Mouse (Mus musculus) E14TG2a.4 (cell line): ENCODE measurements around the gene Nfib.

ENCODE experiments used
- H3K27me3 ChIP-seq: 2 replicates; pipeline ENCODE4 v1.6.1; 2014; ENCODE audit warnings: low read length, control low read depth; ENCODE audit not compliant: insufficient read depth
- H3K36me3 ChIP-seq: 2 replicates; pipeline ENCODE4 v1.6.1; 2014; ENCODE audit warnings: low read length, control low read depth; ENCODE audit not compliant: insufficient read depth
- H3K4me1 ChIP-seq: replicated peaks from 2 replicates; pipeline ENCODE4 v1.6.1; 2014; ENCODE audit warnings: low read depth, low read length, control low read depth
- H3K4me3 ChIP-seq: replicated peaks from 2 replicates; pipeline ENCODE4 v1.5.1; 2014; ENCODE audit warnings: mild to moderate bottlenecking, low read length
- H3K9me3 ChIP-seq: 2 replicates; pipeline ENCODE4 v1.6.1; 2014; ENCODE audit warnings: low read length, control low read depth
- CTCF ChIP-seq: conservative IDR thresholded peaks from 2 replicates; pipeline ENCODE4 v1.5.1; 2014; ENCODE audit warnings: low read length
- NANOG ChIP-seq: IDR thresholded peaks from 2 replicates; pipeline ENCODE4 v1.6.1; 2014; ENCODE audit warnings: borderline replicate concordance, low read length, mixed read lengths
- POU5F1 ChIP-seq: IDR thresholded peaks from 2 replicates; pipeline ENCODE4 v1.6.1; 2014; ENCODE audit warnings: low read length, borderline replicate concordance

Gene Nfib

DNA sequence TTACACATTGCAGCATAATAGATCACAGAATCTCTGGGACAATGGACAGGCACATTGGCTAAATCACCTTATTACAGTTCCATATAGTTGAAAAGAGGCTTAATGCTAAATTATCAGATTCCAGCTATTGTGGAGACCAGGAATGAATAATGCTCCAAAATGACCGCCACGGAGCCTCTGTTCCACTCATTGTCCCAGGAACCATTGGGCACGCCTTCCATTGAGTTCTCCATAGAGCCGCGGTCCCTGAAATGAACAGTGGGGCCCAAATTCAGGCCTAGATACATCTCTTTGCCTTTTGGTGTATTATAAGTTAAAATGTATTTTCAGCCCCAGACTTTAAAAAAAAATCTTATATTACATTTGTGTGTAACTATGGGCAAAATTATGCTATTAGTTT, 120.5 kb downstream of the Nfib start:
- Histone ChIP-seq H3K36me3 (no peaks in the 10 kb centered on the region), H3K4me1 (no peaks in the 10 kb centered on the region), H3K9me3 (no peaks in the 10 kb centered on the region), H3K4me3 (no peak overlapping the region), H3K27me3 (no peaks in the 10 kb centered on the region)
- TF ChIP-seq CTCF (no peak), POU5F1 (no peak), NANOG (no peak)

DNA sequence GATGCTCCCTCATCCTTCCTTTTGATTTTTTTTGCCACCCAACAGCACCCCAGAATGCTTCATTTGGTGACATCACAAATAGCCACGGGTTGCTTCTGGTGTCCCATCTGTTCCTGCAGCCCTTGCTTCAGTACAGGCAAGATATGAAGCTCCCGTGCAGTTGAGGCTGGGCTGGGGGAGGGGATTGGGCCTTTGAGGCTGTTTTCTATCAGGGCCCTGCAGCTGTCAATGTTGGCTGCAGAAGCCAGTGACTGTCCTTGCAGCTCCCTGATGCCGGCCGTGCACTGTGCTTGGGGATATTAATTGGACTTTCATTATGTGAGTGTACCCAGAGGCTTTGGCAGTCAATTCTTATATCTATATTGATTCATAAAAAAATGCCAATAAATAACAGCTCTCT, 121.0 kb downstream of the Nfib start:
- no peak overlapping the region for H3K4me3 ChIP-seq
- TF ChIP-seq NANOG = no peak
- no peak for TF ChIP-seq POU5F1
- no peak for TF ChIP-seq CTCF
- H3K27me3 ChIP-seq = no peaks in the 10 kb centered on the region
- no peaks in the 10 kb centered on the region for H3K36me3 ChIP-seq
- no peaks in the 10 kb centered on the region for H3K4me1 ChIP-seq
- H3K9me3 ChIP-seq = no peaks in the 10 kb centered on the region

DNA sequence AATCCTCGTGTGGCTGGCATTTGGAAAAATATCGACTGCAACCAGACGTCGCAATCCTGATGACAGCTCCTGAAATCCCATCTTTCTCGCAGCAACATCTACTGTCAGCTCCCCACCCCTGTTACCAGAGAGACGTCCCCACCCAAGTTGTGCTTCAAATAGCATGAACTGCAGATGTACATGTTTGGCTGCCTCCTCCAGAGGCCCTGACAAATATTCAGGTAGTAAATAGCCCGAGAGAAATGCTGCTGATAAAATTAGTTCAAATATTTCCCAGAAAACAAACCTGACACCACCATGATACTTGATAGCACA, 132.3 kb downstream of the Nfib start:
- Histone ChIP-seq H3K27me3 (no peaks in the 10 kb centered on the region; the same call in 1 of the 2 replicates), H3K9me3 (no peaks in the 10 kb centered on the region), H3K4me1 (no peaks in the 10 kb centered on the region), H3K4me3 (no peak overlapping the region), H3K36me3 (no peaks in the 10 kb centered on the region)
- TF ChIP-seq CTCF (no peak), NANOG (no peak), POU5F1 (no peak)

DNA sequence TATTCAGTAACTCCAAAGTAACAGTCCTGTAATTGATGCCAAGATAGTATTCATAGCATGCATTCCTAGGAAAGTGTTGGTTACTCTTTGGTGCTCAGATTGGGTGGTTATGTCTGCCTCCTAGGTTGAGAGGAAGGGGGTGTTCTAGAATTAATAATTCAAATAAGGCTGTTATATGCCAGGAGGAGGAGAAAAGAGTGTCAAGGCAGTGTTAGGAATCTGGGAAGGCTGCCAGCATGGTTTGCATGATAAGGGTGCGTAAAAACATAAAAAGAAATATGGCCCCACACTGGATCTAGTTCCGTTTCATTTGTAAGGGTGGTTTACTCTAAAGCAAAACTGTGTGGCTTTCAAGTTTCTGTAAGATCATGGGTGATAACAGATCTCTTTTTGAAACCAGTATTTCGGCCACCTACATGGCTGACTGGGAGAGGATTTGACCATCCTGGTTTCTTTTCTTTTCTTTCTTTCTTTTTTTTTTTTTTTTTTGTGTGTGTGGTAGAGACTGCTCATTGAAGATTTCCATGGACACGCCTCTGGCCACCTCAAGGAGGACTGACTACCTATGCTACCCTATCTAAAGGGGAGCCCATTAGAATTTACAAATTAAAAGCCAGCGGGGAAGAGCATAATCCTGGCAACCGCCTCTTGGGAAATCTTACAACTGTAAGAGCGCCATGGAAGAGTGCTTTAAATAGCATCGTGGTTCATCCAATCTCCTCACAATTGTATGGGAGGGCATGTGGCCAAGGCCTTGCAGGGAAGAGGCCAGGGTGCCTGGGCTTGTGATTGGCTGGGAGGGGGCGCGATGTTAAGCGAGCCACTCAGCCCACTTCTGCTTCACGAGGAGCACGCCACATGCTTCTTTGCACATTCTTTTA, 132.9 kb downstream of the Nfib start:
- Histone ChIP-seq H3K4me3 (no peak overlapping the region), H3K9me3 (no peaks in the 10 kb centered on the region), H3K27me3 (no peaks in the 10 kb centered on the region; the same call in 1 of the 2 replicates), H3K4me1 (no peaks in the 10 kb centered on the region), H3K36me3 (no peaks in the 10 kb centered on the region)
- TF ChIP-seq CTCF (no peak), NANOG (no peak), POU5F1 (no peak)

DNA sequence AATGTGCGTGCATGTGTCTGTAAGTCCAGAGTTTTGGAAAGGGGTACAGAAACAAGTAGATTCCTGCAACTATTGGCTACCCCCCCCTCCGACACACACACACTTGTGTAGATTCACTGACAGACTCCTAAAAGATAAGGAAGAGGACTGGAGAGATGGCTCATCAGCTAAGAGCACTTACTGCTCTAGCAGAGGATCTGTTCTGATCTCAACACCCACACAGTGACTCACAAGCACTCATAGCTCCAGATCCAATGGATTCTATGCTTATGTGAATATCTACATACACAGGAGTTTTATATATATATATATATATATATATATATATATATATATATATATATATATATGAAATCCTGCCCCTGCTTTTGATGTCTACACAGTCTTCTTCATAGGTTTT, 146.7 kb downstream of the Nfib start:
- Histone ChIP-seq H3K27me3 (no peaks in the 10 kb centered on the region), H3K36me3 (no peaks in the 10 kb centered on the region), H3K4me1 (no peaks in the 10 kb centered on the region), H3K4me3 (no peak overlapping the region), H3K9me3 (no peaks in the 10 kb centered on the region)
- no peak for TF ChIP-seq CTCF
- no peak for TF ChIP-seq NANOG
- TF ChIP-seq POU5F1 = no peak

DNA sequence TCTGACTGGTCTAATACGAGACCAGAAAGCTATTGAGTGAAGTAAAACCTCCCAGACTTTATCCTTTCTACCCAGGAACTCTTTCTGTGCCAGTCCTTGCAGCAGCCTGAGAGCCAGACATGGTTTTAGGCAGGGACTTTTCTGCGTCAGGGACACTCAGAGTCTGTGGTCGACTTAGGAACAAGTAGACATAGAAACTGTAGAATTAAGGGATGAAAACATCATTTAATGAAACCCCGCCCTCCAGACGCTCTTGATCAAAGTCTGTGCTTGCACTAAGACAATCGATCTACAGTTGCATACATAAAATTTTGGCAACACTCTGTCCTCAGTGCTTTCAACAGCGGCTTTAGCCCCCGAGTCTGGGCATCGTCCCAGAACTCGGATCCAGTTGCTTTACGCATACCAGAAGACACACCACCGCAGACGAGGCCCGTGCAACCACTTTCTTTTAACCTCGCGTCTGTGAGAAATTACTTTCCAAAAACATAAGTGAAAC, 149.8 kb downstream of the Nfib start:
- Histone ChIP-seq H3K4me3 (no peak overlapping the region), H3K9me3 (no peaks in the 10 kb centered on the region), H3K4me1 (no peaks in the 10 kb centered on the region), H3K36me3 (no peaks in the 10 kb centered on the region), H3K27me3 (no peaks in the 10 kb centered on the region)
- TF ChIP-seq POU5F1 (no peak), CTCF (no peak), NANOG (no peak)

DNA sequence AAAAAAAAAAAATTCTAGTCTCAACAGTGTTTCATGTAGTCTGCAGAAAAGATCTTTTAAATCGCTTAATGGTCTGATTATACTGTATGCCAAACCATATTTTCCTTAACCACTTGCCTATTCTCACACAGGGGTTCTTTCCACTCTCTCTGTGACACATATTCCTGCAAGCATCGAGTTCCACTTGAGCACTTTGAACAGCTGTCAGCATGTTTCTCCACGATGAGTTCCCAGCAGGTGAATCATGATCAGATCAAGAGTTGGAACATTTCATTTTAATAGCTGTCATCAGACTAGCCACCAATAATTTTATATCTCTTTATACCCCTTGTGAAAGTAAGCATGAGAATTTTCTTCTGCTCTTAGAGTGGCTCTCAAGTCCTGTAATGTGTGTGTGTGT, 151.9 kb downstream of the Nfib start:
- Histone ChIP-seq H3K36me3 (no peaks in the 10 kb centered on the region), H3K9me3 (peaks cover 5% of the 10 kb centered on the region; the same call in 1 of the 2 replicates), H3K4me3 (no peak overlapping the region), H3K27me3 (no peaks in the 10 kb centered on the region), H3K4me1 (no peaks in the 10 kb centered on the region)
- no peak for TF ChIP-seq CTCF
- TF ChIP-seq NANOG = no peak
- no peak for TF ChIP-seq POU5F1

DNA sequence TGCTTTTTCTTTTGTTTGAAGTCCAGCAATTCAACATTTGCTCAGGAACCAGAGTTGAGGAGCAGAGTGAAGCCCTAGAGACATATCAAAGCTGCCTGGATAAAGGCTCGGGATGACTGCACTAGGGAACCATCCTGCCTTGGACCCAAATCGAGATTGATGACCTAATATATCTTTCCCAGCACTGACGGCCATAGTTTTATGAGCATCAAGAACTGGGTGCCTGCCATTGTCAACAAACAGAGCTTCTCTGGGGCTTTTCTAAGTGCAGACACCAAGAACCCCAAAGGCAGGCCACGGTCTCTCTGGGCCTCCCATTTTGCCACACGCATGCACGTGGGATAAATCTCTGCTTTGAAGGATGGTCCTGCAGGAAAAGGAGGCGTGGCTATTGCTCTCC, 153.3 kb downstream of the Nfib start:
- TF ChIP-seq CTCF (no peak), POU5F1 (no peak), NANOG (no peak)

More for the DNA sequence above, 153.3 kb downstream of the Nfib start:
- Histone ChIP-seq H3K4me3 (no peak overlapping the region), H3K36me3 (no peaks in the 10 kb centered on the region), H3K9me3 (peaks cover 16% of the 10 kb centered on the region), H3K4me1 (no peaks in the 10 kb centered on the region), H3K27me3 (no peaks in the 10 kb centered on the region)
